ENCODE assay signal across 8 mouse cellular contexts in genomic region chr9:87730961-87731535, GRCm38 (mm10). TPM values are rescaled to one million over a fixed set of nuclear protein-coding genes. Genes with fewer than 3 reads are reported as not detected.
A peak's percentile ranks its signal among the peaks of the same experiment; 100 is the strongest.
DNase-seq lines count a peak whose midpoint lies in the region; ATAC-seq and TF ChIP-seq lines count a peak whose summit lies in the region.

Tbx18 (minus strand) TSS chr9:87731260.

- H3K27ac ChIP-seq in kidney, embryonic 14.5 days (ENCODE audit: low read depth, low read length) = peak within 1 kb of the TSS; percentile 59
- no peak within 1 kb of the TSS for H3K27ac ChIP-seq in lung, postnatal 0 days (ENCODE audit: low read length)

- peak; percentile 77 for ATAC-seq in kidney, embryonic 14.5 days (ENCODE audit: low FRiP score, low TSS enrichment)
- ATAC-seq in lung, postnatal 0 days = peak; percentile 73

- TF ChIP-seq CTCF in lung, postnatal 0 days (IDR thresholded peaks at IDR 0.05) = peak; percentile 38

- no peak for TF ChIP-seq EP300 in lung, postnatal 0 days (IDR thresholded peaks at IDR 0.05)

- H3K27me3 ChIP-seq in kidney, embryonic 14.5 days (ENCODE audit: control insufficient read depth, insufficient read depth, low read length) = peaks cover 70% of the 10 kb centered on the region
- H3K27me3 ChIP-seq in lung, postnatal 0 days (replicated peaks; ENCODE audit: insufficient read depth, low read length) = peaks cover 79% of the 10 kb centered on the region

- 0 out of 2 replicates have a peak, but pooled peaks cover 7% of the 10 kb centered on the region for H3K4me1 ChIP-seq in kidney, embryonic 14.5 days (ENCODE audit: control insufficient read depth, insufficient read depth, low read length)
- H3K4me1 ChIP-seq in lung, postnatal 0 days (ENCODE audit: insufficient read depth, low read depth, low read length) = peaks cover 10% of the 10 kb centered on the region; the same call in 1 of the 2 replicates

- H3K4me2 ChIP-seq in kidney, embryonic 14.5 days (replicated peaks; ENCODE audit: low read depth, low read length) = peak within 1 kb of the TSS; percentile 63
- peak within 1 kb of the TSS; percentile 69 for H3K4me2 ChIP-seq in lung, postnatal 0 days (replicated peaks; ENCODE audit: low read depth, low read length)

- peak within 1 kb of the TSS; percentile 56 for H3K4me3 ChIP-seq in kidney, embryonic 14.5 days (ENCODE audit: low read length)
- H3K4me3 ChIP-seq in lung, postnatal 0 days (ENCODE audit: low read depth, low read length) = peak within 1 kb of the TSS; percentile 37

- WGBS in kidney, embryonic 14.5 days = under 1% methylated on average over 27 of the region's 27 CpGs
- 2% methylated on average over 27 of the region's 27 CpGs for WGBS in lung, postnatal 0 days

- DNase-seq in thymus, postnatal 4 days = peak; percentile 14
- DNase-seq in thymus, adult 18-20 months = no peak
- peak; percentile 88 for DNase-seq in embryo, embryonic 9.5 days (ENCODE audit: extremely low spot score)
- DNase-seq in heart, adult 8-10 months (ENCODE audit: low spot score) = peak; percentile 80
- DNase-seq in lung, postnatal 0 days (ENCODE audit: low spot score) = peak; percentile 72
- DNase-seq in skeletal muscle tissue, adult 2 months (ENCODE audit: low read depth, low spot score) = peak; percentile 63
- no peak for DNase-seq in layer of hippocampus, adult 18-20 months (ENCODE audit: low spot score in 2 of 2)

- no peaks in the 10 kb centered on the region for H3K9me3 ChIP-seq in kidney, embryonic 14.5 days (ENCODE audit: control insufficient read depth, low read length)
- H3K9me3 ChIP-seq in lung, postnatal 0 days (ENCODE audit: low read length) = no peaks in the 10 kb centered on the region

- peak within 1 kb of the TSS; percentile 72 for H3K9ac ChIP-seq in kidney, embryonic 14.5 days (ENCODE audit: low read depth, low read length)
- no peak within 1 kb of the TSS for H3K9ac ChIP-seq in lung, postnatal 0 days (replicated peaks; ENCODE audit: low read depth)

- H3K36me3 ChIP-seq in kidney, embryonic 14.5 days (ENCODE audit: control insufficient read depth, insufficient read depth, low read length) = no peaks in the 10 kb centered on the region
- H3K36me3 ChIP-seq in lung, postnatal 0 days (ENCODE audit: insufficient read depth, low read length) = no peaks in the 10 kb centered on the region

RNA-seq across cellular contexts. Expression of gene Tbx18, which starts in this region (rescaled TPM):
- 1 to 10 TPM; 3.7 to 5.0 (median 4.1) TPM for total RNA-seq in heart, adult 8-10 months (2022)
- polyA plus RNA-seq in kidney, embryonic 14.5 days (2014; fragmentation: Nextera tagmentation; extraction: Ambion mirVana) = 3.1 and 3.5 TPM in 2 replicates
- 0.17 and 0.26 TPM in 2 replicates for polyA plus RNA-seq in lung, postnatal 0 days (2015; fragmentation: Nextera tagmentation; extraction: Ambion mirVana)
- total RNA-seq in layer of hippocampus, adult 18-20 months (2021) = 1 to 10 TPM in 1 of 2 experiments, under 1 TPM in 1; 0.81 to 2.0 TPM

Comparison
In these comparisons a context has a peak if more than half of its experiments do, and no peak if none do; other contexts are left out.
1. DNase-seq: peak in thymus, postnatal 4 days (single experiment), embryo, embryonic 9.5 days (single experiment), heart, adult 8-10 months (single experiment) and skeletal muscle tissue, adult 2 months (single experiment); none in thymus, adult 18-20 months (0 of 2) and layer of hippocampus, adult 18-20 months (0 of 2).
2. Peak in DNase-seq, ATAC-seq, H3K4me3 ChIP-seq and H3K4me2 ChIP-seq in lung, postnatal 0 days; RNA of the gene not detected or under 1 TPM.